Mouse (Mus musculus): ENCODE results near the gene Hs2st1. TPM values are rescaled to one million over a fixed set of nuclear protein-coding genes. Genes with fewer than 3 reads are reported as not detected.

Gene Hs2st1
- polyA plus RNA-seq, 2 experiments, result 1.7 to 2.5 TPM

GRCm38 (mm10) chr3:144380921-144381320 lies 189.1 kb downstream of the Hs2st1 start:
- Histone ChIP-seq H3K9ac (replicated peaks) (no peak overlapping the region), H3K36me3 (replicated peaks; ENCODE audit: control insufficient read depth, insufficient read depth, low read depth) (no peaks in the 10 kb centered on the region), H3K4me2 (ENCODE audit: low read depth) (peak overlapping the region; percentile 54), H3K27me3 (ENCODE audit: control insufficient read depth, insufficient read depth, low read length) (no peaks in the 10 kb centered on the region; the same call in 1 of the 2 replicates), H3K4me3 (ENCODE audit: insufficient read depth in 1 of 2, low read depth in 2 of 2, low read length in 2 of 2) (peak overlapping the region; percentile 12 to 26), H3K27ac (no peak overlapping the region), H3K4me1 (replicated peaks; ENCODE audit: control insufficient read depth in 2 of 2, insufficient read depth in 2 of 2, low read length in 1 of 2) (peaks cover 0 to 4% of the 10 kb centered on the region in 2 experiments; a peak in 1 of 4 replicates), H3K9me3 (ENCODE audit: control insufficient read depth, low read length) (no peaks in the 10 kb centered on the region)
- peak; percentile 14 to 43 (median 29) for DNase-seq (ENCODE audit: low read depth in 3 of 3, low spot score in 3 of 3)
- 2% methylated on average over 18 of the region's 18 CpGs for WGBS (ENCODE audit: insufficient replicate concordance)
- peak; percentile 84 for ATAC-seq (ENCODE audit: insufficient read depth)
- TF ChIP-seq EP300 (IDR thresholded peaks at IDR 0.05; ENCODE audit: low read depth) (no peak), CTCF (IDR thresholded peaks at IDR 0.05; ENCODE audit: low read depth) (peak; percentile 81)

- Histone ChIP-seq H3K27me3 (ENCODE audit: control insufficient read depth, insufficient read depth, low read length) (no peaks in the 10 kb centered on the region; the same call in 1 of the 2 replicates), H3K4me2 (ENCODE audit: low read depth) (no peak overlapping the region), H3K9ac (replicated peaks) (no peak overlapping the region), H3K36me3 (replicated peaks; ENCODE audit: control insufficient read depth, insufficient read depth, low read depth) (no peaks in the 10 kb centered on the region), H3K27ac (no peak overlapping the region), H3K4me1 (replicated peaks; ENCODE audit: control insufficient read depth in 2 of 2, insufficient read depth in 2 of 2, low read length in 1 of 2) (peaks cover 0 to 6% of the 10 kb centered on the region in 2 experiments; a peak in 1 of 4 replicates), H3K4me3 (ENCODE audit: insufficient read depth in 1 of 2, low read depth in 2 of 2, low read length in 2 of 2) (no peak overlapping the region), H3K9me3 (ENCODE audit: control insufficient read depth, low read length) (no peaks in the 10 kb centered on the region)
- WGBS (ENCODE audit: insufficient replicate concordance), result 71% methylated on average over 4 of the region's 4 CpGs
- ATAC-seq (ENCODE audit: insufficient read depth) (no peak), DNase-seq (ENCODE audit: low read depth in 3 of 3, low spot score in 3 of 3) (no peak)
- TF ChIP-seq CTCF (IDR thresholded peaks at IDR 0.05; ENCODE audit: low read depth) (no peak), EP300 (IDR thresholded peaks at IDR 0.05; ENCODE audit: low read depth) (no peak)
Measured at GRCm38 (mm10) chr3:144379801-144380200, 190.2 kb downstream of the Hs2st1 start.

Other genes starting within 250 kb of the Hs2st1 start
- 72.6 and 141 TPM in 2 replicates for gene Selenof, start 123 bp upstream of the Hs2st1 start, polyA plus RNA-seq (2012; rRNA removed)
- 243 and 263 TPM in 2 replicates for gene Selenof, start 123 bp upstream of the Hs2st1 start, polyA plus RNA-seq (2014; fragmentation: Nextera tagmentation; extraction: Ambion mirVana)
- 7.8 and 11.7 TPM in 2 replicates for gene Sh3glb1, start 150.2 kb upstream of the Hs2st1 start, polyA plus RNA-seq (2012; rRNA removed)
- 74.4 and 80.3 TPM in 2 replicates for gene Sh3glb1, start 150.2 kb upstream of the Hs2st1 start, polyA plus RNA-seq (2014; fragmentation: Nextera tagmentation; extraction: Ambion mirVana)
- 4.0 and 5.4 TPM in 2 replicates for gene Clca3a1, start 190.8 kb upstream of the Hs2st1 start, polyA plus RNA-seq (2012; rRNA removed)
- 3.0 and 4.2 TPM in 2 replicates for gene Clca3a1, start 190.8 kb upstream of the Hs2st1 start, polyA plus RNA-seq (2014; fragmentation: Nextera tagmentation; extraction: Ambion mirVana)
- gene Clca3a2, start 249.3 kb upstream of the Hs2st1 start, polyA plus RNA-seq (2012; rRNA removed), result not detected in 2 replicates
- gene Clca3a2, start 249.3 kb upstream of the Hs2st1 start, polyA plus RNA-seq (2014; fragmentation: Nextera tagmentation; extraction: Ambion mirVana), result not detected in 2 replicates